Mouse (Mus musculus) embryonic facial prominence, embryonic 10.5 days (tissue): ENCODE data around the gene Itsn1. TPM values are rescaled to one million over a fixed set of nuclear protein-coding genes. Genes with fewer than 3 reads are reported as not detected.

ENCODE experiments used
- DNase-seq: peaks from one replicate; pipeline ENCODE4 v3.0.0-alpha.2; 2017; ENCODE audit warnings: low spot score
- H3K27ac ChIP-seq: fragments of 300-500 bp; sonication (generic); replicated peaks from 2 replicates; pipeline ENCODE4 v1.5.1; 2016; ENCODE audit warnings: mild to moderate bottlenecking
- H3K27me3 ChIP-seq: fragments of 300-500 bp; sonication (generic); replicated peaks from 2 replicates; pipeline ENCODE4 v1.6.1; 2016; ENCODE audit warnings: low read depth, mild to moderate bottlenecking; ENCODE audit not compliant: poor library complexity, severe bottlenecking
- H3K36me3 ChIP-seq: fragments of 300-500 bp; sonication (generic); replicated peaks from 2 replicates; pipeline ENCODE4 v1.6.1; 2016; ENCODE audit warnings: mild to moderate bottlenecking, moderate library complexity
- H3K4me1 ChIP-seq: fragments of 300-500 bp; sonication (generic); 2 replicates; pipeline ENCODE4 v1.6.1; 2016
- H3K4me3 ChIP-seq: fragments of 300-500 bp; sonication (generic); 2 replicates; pipeline ENCODE4 v1.5.1; 2016; ENCODE audit warnings: mild to moderate bottlenecking, moderate library complexity
- H3K9me3 ChIP-seq: fragments of 300-500 bp; sonication (generic); 2 replicates; pipeline ENCODE4 v1.6.1; 2016; ENCODE audit warnings: mild to moderate bottlenecking
- WGBS: fragments of 180-500 bp; shearing (Covaris S2); methylation state at CpG from one replicate; pipeline ENCODE4 v1.1.7; 2016; 5-methylcytosine and 5-hydroxymethylcytosine counted together
- polyA plus RNA-seq: library from polyadenylated mRNA; unstranded; fragments of >200 nt; fragmentation: Nextera tagmentation; extraction: Ambion mirVana; gene quantifications from 2 replicates; pipeline ENCODE4 v1.2.1, GENCODE M21; 2016

Itsn1 gene
- polyA plus RNA-seq, 1 experiment from 2014 or later: 40.1 TPM

- Histone ChIP-seq H3K36me3 (no peaks in the 10 kb centered on the region), H3K9me3 (no peaks in the 10 kb centered on the region), H3K4me3 (no peak overlapping the region), H3K4me1 (peaks cover 3% of the 10 kb centered on the region; the same call in 1 of the 2 replicates), H3K27me3 (no peaks in the 10 kb centered on the region), H3K27ac (no peak overlapping the region)
- 81% methylated on average over 5 of the region's 5 CpGs for WGBS
- no peak for DNase-seq
Measured at GRCm38 (mm10) chr16:91938141-91938540, 209.1 kb downstream of the Itsn1 start.

- WGBS: 76% methylated on average over 6 of the region's 6 CpGs
- no peak overlapping the region for H3K27ac ChIP-seq
- H3K27me3 ChIP-seq: no peaks in the 10 kb centered on the region
- H3K4me1 ChIP-seq: peaks cover 3% of the 10 kb centered on the region; the same call in 1 of the 2 replicates
- no peak overlapping the region for H3K4me3 ChIP-seq
- H3K36me3 ChIP-seq: no peaks in the 10 kb centered on the region
- no peaks in the 10 kb centered on the region for H3K9me3 ChIP-seq
- no peak for DNase-seq
Measured at GRCm38 (mm10) chr16:91940726-91941125, 211.6 kb downstream of the Itsn1 start.

- no peak for DNase-seq
- H3K27me3 ChIP-seq: no peaks in the 10 kb centered on the region
- WGBS: 89% methylated on average over 14 of the region's 14 CpGs
Measured at GRCm38 (mm10) chr16:91942201-91942600, 213.1 kb downstream of the Itsn1 start.

GRCm38 (mm10) chr16:91946261-91946660, 217.2 kb downstream of the Itsn1 start:
- Histone ChIP-seq H3K27me3 (no peaks in the 10 kb centered on the region), H3K36me3 (no peaks in the 10 kb centered on the region), H3K4me3 (no peak overlapping the region), H3K4me1 (no peaks in the 10 kb centered on the region), H3K9me3 (no peaks in the 10 kb centered on the region), H3K27ac (no peak overlapping the region)
- no peak for DNase-seq
- 90% methylated on average over 10 of the region's 10 CpGs for WGBS

More at GRCm38 (mm10) chr16:91942201-91942600, 213.1 kb downstream of the Itsn1 start:
- no peak overlapping the region for H3K4me3 ChIP-seq
- H3K36me3 ChIP-seq: no peaks in the 10 kb centered on the region
- H3K27ac ChIP-seq: no peak overlapping the region
- H3K9me3 ChIP-seq: no peaks in the 10 kb centered on the region
- H3K4me1 ChIP-seq: peaks cover 3% of the 10 kb centered on the region; the same call in 1 of the 2 replicates

- Histone ChIP-seq H3K27ac (no peak overlapping the region), H3K27me3 (no peaks in the 10 kb centered on the region), H3K9me3 (no peaks in the 10 kb centered on the region), H3K4me3 (no peak overlapping the region), H3K4me1 (no peaks in the 10 kb centered on the region), H3K36me3 (no peaks in the 10 kb centered on the region)
- no peak for DNase-seq
- WGBS: 83% methylated on average over 11 of the region's 11 CpGs
Measured at GRCm38 (mm10) chr16:91947093-91947492, 218.0 kb downstream of the Itsn1 start.

GRCm38 (mm10) chr16:91953967-91954366, 224.9 kb downstream of the Itsn1 start:
- H3K4me1 ChIP-seq: no peaks in the 10 kb centered on the region
- WGBS: 85% methylated on average over 4 of the region's 4 CpGs

GRCm38 (mm10) chr16:91954766-91955165, 225.7 kb downstream of the Itsn1 start:
- no peak overlapping the region for H3K27ac ChIP-seq
- H3K4me3 ChIP-seq: no peak overlapping the region
- no peaks in the 10 kb centered on the region for H3K4me1 ChIP-seq
- H3K27me3 ChIP-seq: no peaks in the 10 kb centered on the region
- no peak for DNase-seq
- H3K36me3 ChIP-seq: no peaks in the 10 kb centered on the region
- 86% methylated on average over 8 of the region's 8 CpGs for WGBS
- H3K9me3 ChIP-seq: peaks cover 7% of the 10 kb centered on the region

More at GRCm38 (mm10) chr16:91953967-91954366, 224.9 kb downstream of the Itsn1 start:
- no peaks in the 10 kb centered on the region for H3K36me3 ChIP-seq
- H3K27me3 ChIP-seq: no peaks in the 10 kb centered on the region
- H3K9me3 ChIP-seq: peaks cover 7% of the 10 kb centered on the region
- H3K4me3 ChIP-seq: no peak overlapping the region
- H3K27ac ChIP-seq: no peak overlapping the region
- DNase-seq: no peak

- peaks cover 27% of the 10 kb centered on the region for H3K4me1 ChIP-seq
- no peak overlapping the region for H3K4me3 ChIP-seq
- H3K27me3 ChIP-seq: no peaks in the 10 kb centered on the region
- H3K36me3 ChIP-seq: no peaks in the 10 kb centered on the region
- H3K9me3 ChIP-seq: no peaks in the 10 kb centered on the region
- WGBS: 25% methylated on average over 9 of the region's 9 CpGs
- no peak overlapping the region for H3K27ac ChIP-seq
- DNase-seq: peak; percentile 30
Measured at GRCm38 (mm10) chr16:91962204-91962893, 233.3 kb downstream of the Itsn1 start.

- H3K27ac ChIP-seq: peak overlapping the region; percentile 66; the same call in 1 of the 2 replicates
- H3K36me3 ChIP-seq: no peaks in the 10 kb centered on the region
- 58% methylated on average over 14 of the region's 14 CpGs for WGBS
- peaks cover 27% of the 10 kb centered on the region for H3K4me1 ChIP-seq
- no peak overlapping the region for H3K4me3 ChIP-seq
- H3K9me3 ChIP-seq: no peaks in the 10 kb centered on the region
- DNase-seq: peak; percentile 49
- H3K27me3 ChIP-seq: no peaks in the 10 kb centered on the region
Measured at GRCm38 (mm10) chr16:91962894-91963555, 233.9 kb downstream of the Itsn1 start.

- H3K27me3 ChIP-seq: no peaks in the 10 kb centered on the region
- H3K9me3 ChIP-seq: no peaks in the 10 kb centered on the region
- H3K27ac ChIP-seq: peak overlapping the region; percentile 66; the same call in 1 of the 2 replicates
- WGBS: 80% methylated on average over 3 of the region's 3 CpGs
- peaks cover 27% of the 10 kb centered on the region for H3K4me1 ChIP-seq
- no peak for DNase-seq
- no peaks in the 10 kb centered on the region for H3K36me3 ChIP-seq
- H3K4me3 ChIP-seq: no peak overlapping the region
Measured at GRCm38 (mm10) chr16:91963556-91963900, 234.4 kb downstream of the Itsn1 start.

- H3K4me3 ChIP-seq: no peak overlapping the region
- H3K27me3 ChIP-seq: no peaks in the 10 kb centered on the region
- H3K27ac ChIP-seq: peak overlapping the region; percentile 66; the same call in 1 of the 2 replicates
- WGBS: 84% methylated on average over 13 of the region's 13 CpGs
- no peaks in the 10 kb centered on the region for H3K36me3 ChIP-seq
- no peaks in the 10 kb centered on the region for H3K9me3 ChIP-seq
- DNase-seq: no peak
- peaks cover 27% of the 10 kb centered on the region for H3K4me1 ChIP-seq
Measured at GRCm38 (mm10) chr16:91964308-91965178, 235.5 kb downstream of the Itsn1 start.

GRCm38 (mm10) chr16:91968725-91969124, 239.6 kb downstream of the Itsn1 start:
- WGBS: 82% methylated on average over 10 of the region's 10 CpGs

More at GRCm38 (mm10) chr16:91968725-91969124, 239.6 kb downstream of the Itsn1 start:
- Histone ChIP-seq H3K4me1 (peaks cover 19% of the 10 kb centered on the region), H3K27me3 (0 out of 2 replicates have a peak, but pooled peaks cover 4% of the 10 kb centered on the region), H3K27ac (no peak overlapping the region), H3K9me3 (no peaks in the 10 kb centered on the region), H3K4me3 (no peak overlapping the region), H3K36me3 (no peaks in the 10 kb centered on the region)
- DNase-seq: no peak
